Mouse (Mus musculus) CH12.LX (cell line): ENCODE measurements around the gene Gm20431.
A peak's percentile ranks its signal among the peaks of the same experiment; 100 is the strongest.

Experiments
- CHD1 ChIP-seq: IDR thresholded peaks from 2 replicates; pipeline ENCODE4 v1.6.1; 2012; ENCODE audit warnings: low read depth, low read length, improper control_type of control experiment, inconsistent platforms
- CHD2 ChIP-seq: IDR thresholded peaks from 2 replicates; pipeline ENCODE4 v1.6.1; 2011; ENCODE audit warnings: low read length, improper control_type of control experiment
- CTCF ChIP-seq, 2 experiments: IDR thresholded peaks in 1 of 2; conservative IDR thresholded peaks in 1 of 2; 2 replicates each; pipeline ENCODE4 v1.5.1; 2011 to 2012; ENCODE audit warnings: low read depth in 2 of 2, low read length in 2 of 2, improper control_type of control experiment in 1 of 2, inconsistent platforms in 1 of 2, mild to moderate bottlenecking in 1 of 2, moderate library complexity in 1 of 2
- GABPA ChIP-seq: IDR thresholded peaks from 2 replicates; pipeline ENCODE4 v1.6.1; 2012; ENCODE audit warnings: low read depth, low read length, improper control_type of control experiment, inconsistent platforms; ENCODE audit not compliant: insufficient replicate concordance
- IRF4 ChIP-seq: IDR thresholded peaks from 2 replicates; pipeline ENCODE4 v1.6.1; 2014; ENCODE audit warnings: low read depth, mild to moderate bottlenecking, inconsistent platforms, low read length, improper control_type of control experiment
- POLR2A ChIP-seq: IDR thresholded peaks from 2 replicates; pipeline ENCODE4 v1.6.1; 2011; ENCODE audit warnings: low read depth, mild to moderate bottlenecking, improper control_type of control experiment, low read length
- RCOR1 ChIP-seq: conservative IDR thresholded peaks from 2 replicates; pipeline ENCODE4 v1.6.1; 2012; ENCODE audit warnings: low read depth, mild to moderate bottlenecking, inconsistent platforms, low read length, improper control_type of control experiment

DNA sequence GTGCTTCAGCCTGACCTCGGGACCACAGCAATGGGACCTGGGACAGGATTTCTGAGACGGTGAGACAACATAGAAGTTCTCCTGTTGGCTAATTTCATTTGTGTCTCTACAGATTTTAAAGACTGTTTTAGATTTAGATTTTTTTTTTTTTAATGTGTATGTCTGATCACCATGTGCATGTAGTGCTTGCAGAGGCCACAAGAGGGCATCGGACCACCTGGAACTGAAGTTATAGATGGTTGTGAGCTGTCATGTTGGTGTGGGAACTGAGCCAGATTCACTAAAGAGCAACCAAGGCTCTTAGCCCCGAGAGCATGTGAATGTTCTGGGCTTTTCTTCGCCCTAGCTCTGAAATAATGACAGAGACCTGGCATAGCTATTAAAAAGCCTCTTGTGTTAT lies 19.4 kb upstream of the Gm20431 start:
- TF ChIP-seq CTCF (conservative IDR thresholded peaks at IDR 0.05 in 1 of 2, IDR thresholded peaks at IDR 0.05 in 1 of 2; ENCODE audit: low read depth in 2 of 2, low read length in 2 of 2) (peak; percentile 69 to 77; a peak in 3 of 4 replicates), IRF4 (no peak; the same call in 1 of the 2 replicates), RCOR1 (no peak), POLR2A (no peak), CHD1 (no peak), GABPA (no peak), CHD2 (no peak)
